In genomic region chr10:80748609-80749008, GRCm38 (mm10) we compare ENCODE assay signal across 9 mouse cellular contexts. TPM values are rescaled to one million over a fixed set of nuclear protein-coding genes. Genes with fewer than 3 reads are reported as not detected.
DNase-seq lines count a peak whose midpoint lies in the region; ATAC-seq and TF ChIP-seq lines count a peak whose summit lies in the region.
"Had no signal": no experiment of that assay in that cellular context is flagged by ENCODE, and none has a peak within 500 bp of the region (broad histone marks: within the 10 kb centered on the region; RNA-seq: fewer than 3 reads in every experiment).

No protein-coding gene starts in this region.

- no peaks in the 10 kb centered on the region for H3K36me3 ChIP-seq in heart, postnatal 0 days (replicated peaks; ENCODE audit: control insufficient read depth, insufficient read depth, low read length)
- H3K36me3 ChIP-seq in heart, embryonic 12.5 days = no peaks in the 10 kb centered on the region
- H3K36me3 ChIP-seq in forebrain, embryonic 16.5 days (ENCODE audit: control insufficient read depth, insufficient read depth) = no peaks in the 10 kb centered on the region
- H3K36me3 ChIP-seq: limb, embryonic 12.5 days had no signal

- WGBS in heart, postnatal 0 days = 8% methylated on average over 6 of the region's 6 CpGs
- WGBS in heart, embryonic 12.5 days = 9% methylated on average over 6 of the region's 6 CpGs
- 8% methylated on average over 6 of the region's 6 CpGs for WGBS in lung, adult 2 months
- WGBS in forebrain, embryonic 16.5 days = 8% methylated on average over 6 of the region's 6 CpGs

- H3K4me3 ChIP-seq in heart, postnatal 0 days (ENCODE audit: low read depth, low read length) = no peak overlapping the region
- H3K4me3 ChIP-seq in heart, embryonic 12.5 days = no peak overlapping the region
- no peak overlapping the region for H3K4me3 ChIP-seq in lung, adult 2 months (replicated peaks; ENCODE audit: extremely low read depth, low read depth, low read length)
- no peak overlapping the region for H3K4me3 ChIP-seq in forebrain, embryonic 16.5 days (replicated peaks; ENCODE audit: low read length)
- H3K4me3 ChIP-seq: limb, embryonic 12.5 days had no signal

- no peak overlapping the region for H3K9ac ChIP-seq in heart, postnatal 0 days (replicated peaks; ENCODE audit: low read depth, low read length)
- no peak overlapping the region for H3K9ac ChIP-seq in heart, embryonic 12.5 days
- no peak overlapping the region for H3K9ac ChIP-seq in forebrain, embryonic 16.5 days (replicated peaks; ENCODE audit: low read depth, low read length)
- H3K9ac ChIP-seq: limb, embryonic 12.5 days had no signal

- H3K9me3 ChIP-seq in heart, postnatal 0 days (replicated peaks; ENCODE audit: control insufficient read depth, low read length) = no peaks in the 10 kb centered on the region
- no peaks in the 10 kb centered on the region for H3K9me3 ChIP-seq in heart, embryonic 12.5 days (replicated peaks)
- no peaks in the 10 kb centered on the region for H3K9me3 ChIP-seq in forebrain, embryonic 16.5 days (ENCODE audit: control insufficient read depth, low read length)
- H3K9me3 ChIP-seq: limb, embryonic 12.5 days had no signal

- no peak for ATAC-seq in heart, postnatal 0 days (ENCODE audit: insufficient read depth, low read depth)
- no peak for ATAC-seq in heart, embryonic 12.5 days (ENCODE audit: insufficient number of reproducible peaks, low FRiP score)
- ATAC-seq in granulocyte monocyte progenitor cell, adult 5-6 weeks (replicated peaks; ENCODE audit: poor library complexity, severe bottlenecking) = 0 out of 2 replicates have a peak, but pooled peaks have one; percentile 18
- ATAC-seq in forebrain, embryonic 16.5 days = no peak

- no peaks in the 10 kb centered on the region for H3K27me3 ChIP-seq in heart, postnatal 0 days (ENCODE audit: control insufficient read depth, insufficient read depth, low read length)
- no peaks in the 10 kb centered on the region for H3K27me3 ChIP-seq in heart, embryonic 12.5 days (replicated peaks)
- H3K27me3 ChIP-seq in forebrain, embryonic 16.5 days (replicated peaks; ENCODE audit: control insufficient read depth, insufficient read depth, low read length) = no peaks in the 10 kb centered on the region
- H3K27me3 ChIP-seq: limb, embryonic 12.5 days had no signal

- TF ChIP-seq CTCF in heart, postnatal 0 days (IDR thresholded peaks at IDR 0.05; ENCODE audit: low read depth) = no peak
- no peak for TF ChIP-seq CTCF in lung, adult 2 months (IDR thresholded peaks at IDR 0.05; ENCODE audit: insufficient read depth, low read length)

- H3K4me1 ChIP-seq in heart, postnatal 0 days (ENCODE audit: control insufficient read depth, insufficient read depth) = peaks cover 11% of the 10 kb centered on the region
- H3K4me1 ChIP-seq in heart, embryonic 12.5 days (replicated peaks) = peaks cover 35% of the 10 kb centered on the region
- H3K4me1 ChIP-seq in lung, adult 2 months (ENCODE audit: control insufficient read depth, insufficient read depth, low read length) = peaks cover 6% of the 10 kb centered on the region; the same call in 1 of the 2 replicates
- peaks cover 9% of the 10 kb centered on the region; the same call in 1 of the 2 replicates for H3K4me1 ChIP-seq in forebrain, embryonic 16.5 days (replicated peaks; ENCODE audit: control insufficient read depth, insufficient read depth, low read length)

- no peak for TF ChIP-seq POLR2A in lung, adult 2 months (IDR thresholded peaks at IDR 0.05; ENCODE audit: borderline replicate concordance, extremely low read depth, low read depth, low read length)

- TF ChIP-seq EP300 in heart, postnatal 0 days (IDR thresholded peaks at IDR 0.05; ENCODE audit: low read depth) = no peak

- peak; percentile 80 for DNase-seq in heart, postnatal 0 days (ENCODE audit: low spot score)
- DNase-seq in Muller cell, postnatal 12 days (ENCODE audit: inconsistent ontology term) = peak; percentile 74
- DNase-seq in lung, adult 2 months = peak; percentile 42
- peak; percentile 68 for DNase-seq in thymus, postnatal 0 days (ENCODE audit: low spot score)
- DNase-seq in layer of hippocampus, adult 11-12 months (ENCODE audit: low spot score) = no peak

- no peak overlapping the region for H3K27ac ChIP-seq in heart, postnatal 0 days (ENCODE audit: low read depth)
- H3K27ac ChIP-seq in heart, embryonic 12.5 days (ENCODE audit: poor library complexity, severe bottlenecking) = no peak overlapping the region
- no peak overlapping the region for H3K27ac ChIP-seq in forebrain, embryonic 16.5 days (ENCODE audit: low read length)
- H3K27ac ChIP-seq: limb, embryonic 12.5 days had no signal

- no peak overlapping the region for H3K4me2 ChIP-seq in heart, postnatal 0 days (ENCODE audit: low read depth, low read length)
- no peak overlapping the region for H3K4me2 ChIP-seq in heart, embryonic 12.5 days
- no peak overlapping the region for H3K4me2 ChIP-seq in forebrain, embryonic 16.5 days (ENCODE audit: low read length)
- H3K4me2 ChIP-seq: limb, embryonic 12.5 days had no signal

RNA-seq across cellular contexts. Expression of gene Dot1l, which starts 6.4 kb away (rescaled TPM):
- 19.4 and 32.8 TPM in 2 replicates for total RNA-seq in heart, postnatal 0 days (2014; rRNA removed; ENCODE audit: low replicate concordance)
- polyA plus RNA-seq in heart, postnatal 0 days (2015; fragmentation: Nextera tagmentation; extraction: Ambion mirVana) = 13.1 and 14.0 TPM in 2 replicates
- 25.7 and 30.9 TPM in 2 replicates for polyA plus RNA-seq in heart, embryonic 12.5 days (2016; fragmentation: Nextera tagmentation; extraction: Ambion mirVana)
- 41.6 and 52.6 TPM in 2 replicates for total RNA-seq in granulocyte monocyte progenitor cell, adult 5-6 weeks (2014; fragmentation: Nextera tagmentation)
- total RNA-seq in granulocyte monocyte progenitor cell, adult 5-6 weeks (2017) = 9.7 and 13.4 TPM in 2 replicates
- 29.9 and 43.0 TPM in 2 replicates for polyA plus RNA-seq in lung, adult 2 months (2012; rRNA removed)
- polyA plus RNA-seq in thymus, postnatal 0 days (2015; fragmentation: Nextera tagmentation; extraction: Ambion mirVana) = 10.5 and 15.0 TPM in 2 replicates
- 17.4 and 22.5 TPM in 2 replicates for polyA plus RNA-seq in forebrain, embryonic 16.5 days (2015; fragmentation: Nextera tagmentation; extraction: Ambion mirVana)

RNA-seq across cellular contexts. Expression of gene Ap3d1, which starts 6.5 kb away (rescaled TPM):
- 72.7 and 77.9 TPM in 2 replicates for total RNA-seq in heart, postnatal 0 days (2014; rRNA removed; ENCODE audit: low replicate concordance)
- 31.6 and 34.3 TPM in 2 replicates for polyA plus RNA-seq in heart, postnatal 0 days (2015; fragmentation: Nextera tagmentation; extraction: Ambion mirVana)
- 56.5 and 58.9 TPM in 2 replicates for polyA plus RNA-seq in heart, embryonic 12.5 days (2016; fragmentation: Nextera tagmentation; extraction: Ambion mirVana)
- 43.2 and 47.8 TPM in 2 replicates for total RNA-seq in granulocyte monocyte progenitor cell, adult 5-6 weeks (2014; fragmentation: Nextera tagmentation)
- 34.5 and 42.2 TPM in 2 replicates for total RNA-seq in granulocyte monocyte progenitor cell, adult 5-6 weeks (2017)
- 111 and 136 TPM in 2 replicates for polyA plus RNA-seq in lung, adult 2 months (2012; rRNA removed)
- polyA plus RNA-seq in thymus, postnatal 0 days (2015; fragmentation: Nextera tagmentation; extraction: Ambion mirVana) = 48.0 and 54.8 TPM in 2 replicates
- 101 and 102 TPM in 2 replicates for polyA plus RNA-seq in forebrain, embryonic 16.5 days (2015; fragmentation: Nextera tagmentation; extraction: Ambion mirVana)

RNA-seq across cellular contexts. Expression of gene Izumo4, which starts 46.6 kb away (rescaled TPM):
- 6.6 and 6.9 TPM in 2 replicates for total RNA-seq in heart, postnatal 0 days (2014; rRNA removed; ENCODE audit: low replicate concordance)
- 3.6 and 7.3 TPM in 2 replicates for polyA plus RNA-seq in heart, postnatal 0 days (2015; fragmentation: Nextera tagmentation; extraction: Ambion mirVana)
- polyA plus RNA-seq in heart, embryonic 12.5 days (2016; fragmentation: Nextera tagmentation; extraction: Ambion mirVana) = 13.2 and 18.4 TPM in 2 replicates
- 9.0 and 17.3 TPM in 2 replicates for total RNA-seq in granulocyte monocyte progenitor cell, adult 5-6 weeks (2014; fragmentation: Nextera tagmentation)
- total RNA-seq in granulocyte monocyte progenitor cell, adult 5-6 weeks (2017) = 7.1 and 7.8 TPM in 2 replicates
- polyA plus RNA-seq in lung, adult 2 months (2012; rRNA removed) = 61.9 and 70.8 TPM in 2 replicates
- 17.8 and 20.1 TPM in 2 replicates for polyA plus RNA-seq in thymus, postnatal 0 days (2015; fragmentation: Nextera tagmentation; extraction: Ambion mirVana)
- polyA plus RNA-seq in forebrain, embryonic 16.5 days (2015; fragmentation: Nextera tagmentation; extraction: Ambion mirVana) = 32.5 and 44.1 TPM in 2 replicates

RNA-seq across cellular contexts. Expression of gene Mob3a, which starts 46.8 kb away (rescaled TPM):
- 15.0 and 15.6 TPM in 2 replicates for total RNA-seq in heart, postnatal 0 days (2014; rRNA removed; ENCODE audit: low replicate concordance)
- 10.8 and 11.5 TPM in 2 replicates for polyA plus RNA-seq in heart, postnatal 0 days (2015; fragmentation: Nextera tagmentation; extraction: Ambion mirVana)
- polyA plus RNA-seq in heart, embryonic 12.5 days (2016; fragmentation: Nextera tagmentation; extraction: Ambion mirVana) = 34.8 and 38.1 TPM in 2 replicates
- total RNA-seq in granulocyte monocyte progenitor cell, adult 5-6 weeks (2014; fragmentation: Nextera tagmentation) = 34.1 and 37.2 TPM in 2 replicates
- 34.2 and 59.8 TPM in 2 replicates for total RNA-seq in granulocyte monocyte progenitor cell, adult 5-6 weeks (2017)
- 51.5 and 52.4 TPM in 2 replicates for polyA plus RNA-seq in lung, adult 2 months (2012; rRNA removed)
- 107 and 114 TPM in 2 replicates for polyA plus RNA-seq in thymus, postnatal 0 days (2015; fragmentation: Nextera tagmentation; extraction: Ambion mirVana)
- 56.9 and 59.4 TPM in 2 replicates for polyA plus RNA-seq in forebrain, embryonic 16.5 days (2015; fragmentation: Nextera tagmentation; extraction: Ambion mirVana)

RNA-seq across cellular contexts. Expression of gene Sf3a2, which starts 49.4 kb away (rescaled TPM):
- total RNA-seq in heart, postnatal 0 days (2014; rRNA removed; ENCODE audit: low replicate concordance) = 8.8 and 12.7 TPM in 2 replicates
- polyA plus RNA-seq in heart, postnatal 0 days (2015; fragmentation: Nextera tagmentation; extraction: Ambion mirVana) = 25.2 and 26.0 TPM in 2 replicates
- 51.2 and 58.3 TPM in 2 replicates for polyA plus RNA-seq in heart, embryonic 12.5 days (2016; fragmentation: Nextera tagmentation; extraction: Ambion mirVana)
- 88.0 and 106 TPM in 2 replicates for total RNA-seq in granulocyte monocyte progenitor cell, adult 5-6 weeks (2014; fragmentation: Nextera tagmentation)
- total RNA-seq in granulocyte monocyte progenitor cell, adult 5-6 weeks (2017) = 13.8 and 18.3 TPM in 2 replicates
- 35.7 and 38.7 TPM in 2 replicates for polyA plus RNA-seq in lung, adult 2 months (2012; rRNA removed)
- 62.7 and 80.3 TPM in 2 replicates for polyA plus RNA-seq in thymus, postnatal 0 days (2015; fragmentation: Nextera tagmentation; extraction: Ambion mirVana)
- polyA plus RNA-seq in forebrain, embryonic 16.5 days (2015; fragmentation: Nextera tagmentation; extraction: Ambion mirVana) = 62.6 and 65.1 TPM in 2 replicates
